Mouse (Mus musculus): ENCODE results near the gene Pde1b.

- TF ChIP-seq POLR2A (IDR thresholded peaks at IDR 0.05; ENCODE audit: insufficient read depth, low read length) = no peak
- no peak for TF ChIP-seq EP300 (IDR thresholded peaks at IDR 0.05; ENCODE audit: insufficient read depth, low read depth, low read length)
- TF ChIP-seq CTCF (IDR thresholded peaks at IDR 0.05; ENCODE audit: low read depth, low read length) = no peak
These were observed 18.3 kb upstream of the Pde1b start for GRCm38 (mm10) chr15:103484490-103484889.
